Mouse (Mus musculus) lung, adult 2 months (tissue): ENCODE data around the gene Cmc4. TPM values are rescaled to one million over a fixed set of nuclear protein-coding genes. Genes with fewer than 3 reads are reported as not detected.

Experiments used
- DNase-seq: peaks from one replicate; pipeline ENCODE4 v3.0.0; 2022
- H3K4me1 ChIP-seq: fragments of 200-500 bp; 2 replicates; pipeline ENCODE4 v1.6.1; 2011; ENCODE audit warnings: low read length; ENCODE audit not compliant: control insufficient read depth, insufficient read depth
- H3K4me3 ChIP-seq: fragments of 200-500 bp; replicated peaks from 2 replicates; pipeline ENCODE3; 2011; ENCODE audit warnings: low read depth, mild to moderate bottlenecking, control low read depth, low read length; ENCODE audit errors: extremely low read depth
- CTCF ChIP-seq: fragments of 200-500 bp; IDR thresholded peaks from 2 replicates; pipeline ENCODE4 v1.5.1; 2011; ENCODE audit warnings: mild to moderate bottlenecking, low read length, control low read depth; ENCODE audit not compliant: insufficient read depth
- POLR2A ChIP-seq: fragments of 200-500 bp; IDR thresholded peaks from 2 replicates; pipeline ENCODE4 v1.6.1; 2011; ENCODE audit warnings: low read depth, mild to moderate bottlenecking, control low read depth, low read length, borderline replicate concordance; ENCODE audit errors: extremely low read depth
- WGBS: fragments of 180-500 bp; shearing (Covaris S2); methylation state at CpG from one replicate; pipeline ENCODE4 v1.1.7; 2018; 5-methylcytosine and 5-hydroxymethylcytosine counted together
- polyA plus RNA-seq: library from polyadenylated mRNA; depleted of rRNA; stranded (reverse); fragments of >200 nt; gene quantifications from 2 replicates; pipeline ENCODE4 v1.2.3, GENCODE M21; 2012; rRNA removed

The Cmc4 gene
- polyA plus RNA-seq: 2.5 and 4.2 TPM in 2 replicates

- Histone ChIP-seq H3K4me3 (peak within 1 kb of the TSS; percentile 67), H3K4me1 (no peaks in the 10 kb centered on the region)
- 20% methylated on average over 52 of the region's 52 CpGs for WGBS
- TF ChIP-seq POLR2A: peak; percentile 88
- no peak for TF ChIP-seq CTCF
- DNase-seq: peak; percentile 82
Observed at GRCm38 (mm10) chrX:75415936-75416785, at the start of gene Cmc4, which contains the start of the genes Mtcp1 and Brcc3. Gene Cmc4, minus strand, starts transcription at chrX:75416584. Gene Mtcp1, minus strand, starts transcription at chrX:75416588. Gene Brcc3, plus strand, starts transcription at chrX:75416628.

GRCm38 (mm10) chrX:75454597-75454996, 38.2 kb upstream of the Cmc4 start:
- Histone ChIP-seq H3K4me1 (no peaks in the 10 kb centered on the region), H3K4me3 (no peak overlapping the region)
- no peak for DNase-seq
- 60% methylated on average over 1 of the region's 1 CpGs for WGBS
- TF ChIP-seq POLR2A (no peak), CTCF (no peak)

GRCm38 (mm10) chrX:75409711-75410110, 6.7 kb downstream of the Cmc4 start:
- H3K4me3 ChIP-seq: no peak overlapping the region
- no peak for DNase-seq
- WGBS: 87% methylated on average over 1 of the region's 1 CpGs
- no peaks in the 10 kb centered on the region for H3K4me1 ChIP-seq
- TF ChIP-seq CTCF (no peak), POLR2A (no peak)

GRCm38 (mm10) chrX:75403350-75403749, 13.0 kb downstream of the Cmc4 start:
- H3K4me3 ChIP-seq: no peak overlapping the region
- H3K4me1 ChIP-seq: peaks cover 3% of the 10 kb centered on the region; the same call in 1 of the 2 replicates
- TF ChIP-seq POLR2A (no peak), CTCF (no peak)
- no peak for DNase-seq

- 48% methylated on average over 2 of the region's 2 CpGs for WGBS
- Histone ChIP-seq H3K4me1 (peaks cover 3% of the 10 kb centered on the region; the same call in 1 of the 2 replicates), H3K4me3 (no peak overlapping the region)
- DNase-seq: no peak
- TF ChIP-seq CTCF: no peak
- no peak for TF ChIP-seq POLR2A
Observed at GRCm38 (mm10) chrX:75402668-75403067, 13.7 kb downstream of the Cmc4 start.

GRCm38 (mm10) chrX:75399471-75399870, 16.9 kb downstream of the Cmc4 start:
- 83% methylated on average over 1 of the region's 1 CpGs for WGBS
- TF ChIP-seq CTCF (no peak), POLR2A (no peak)
- Histone ChIP-seq H3K4me3 (no peak overlapping the region), H3K4me1 (peaks cover 3% of the 10 kb centered on the region; the same call in 1 of the 2 replicates)
- DNase-seq: no peak

GRCm38 (mm10) chrX:75382195-75382771, 34.1 kb downstream of the Cmc4 start, which contains the start of the genes Fundc2 and F8:
Gene Fundc2, plus strand, starts transcription at chrX:75382399.
Gene F8, minus strand, starts transcription at chrX:75382615.
- Histone ChIP-seq H3K4me3 (peak within 1 kb of the TSS; percentile 100), H3K4me1 (no peaks in the 10 kb centered on the region)
- DNase-seq: peak; percentile 53
- WGBS: 23% methylated on average over 25 of the region's 25 CpGs
- no peak for TF ChIP-seq CTCF
- peak; percentile 30; the same call in 1 of the 2 replicates for TF ChIP-seq POLR2A

GRCm38 (mm10) chrX:75381699-75382098, 34.7 kb downstream of the Cmc4 start:
- no peak for DNase-seq
- Histone ChIP-seq H3K4me1 (no peaks in the 10 kb centered on the region), H3K4me3 (no peak overlapping the region)
- WGBS: 63% methylated on average over 5 of the region's 5 CpGs
- TF ChIP-seq POLR2A (no peak), CTCF (no peak)

GRCm38 (mm10) chrX:75381176-75381575, 35.2 kb downstream of the Cmc4 start:
- TF ChIP-seq CTCF: no peak
- TF ChIP-seq POLR2A: no peak
- H3K4me3 ChIP-seq: no peak overlapping the region
- no peak for DNase-seq
- H3K4me1 ChIP-seq: no peaks in the 10 kb centered on the region
- 70% methylated on average over 1 of the region's 1 CpGs for WGBS

- DNase-seq: no peak
- TF ChIP-seq CTCF: no peak
- no peak for TF ChIP-seq POLR2A
- H3K4me1 ChIP-seq: no peaks in the 10 kb centered on the region
- no peak overlapping the region for H3K4me3 ChIP-seq
Observed at GRCm38 (mm10) chrX:75376815-75377214, 39.6 kb downstream of the Cmc4 start.
